25 mouse cellular contexts compared by ENCODE assay signal in the genomic region with DNA sequence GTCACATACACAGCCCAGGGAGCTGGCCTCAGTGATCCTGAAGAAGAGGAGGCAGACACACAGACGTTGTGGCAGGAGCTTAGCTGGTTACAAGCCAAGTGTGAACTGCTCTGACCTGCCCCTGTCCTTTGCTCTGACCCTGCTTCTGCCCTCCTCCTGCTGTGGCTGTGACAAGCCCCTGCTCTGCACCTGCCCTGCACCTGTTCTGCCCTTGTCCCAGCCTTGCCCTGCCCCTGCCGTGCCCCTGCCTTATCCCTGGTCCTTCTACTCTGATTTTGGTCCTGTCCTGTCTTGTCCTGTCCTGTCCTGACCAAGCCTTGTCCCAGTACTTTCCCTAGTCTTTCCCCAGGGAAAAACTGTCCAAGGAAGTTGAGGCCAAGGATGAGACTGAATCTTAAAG. TPM values are rescaled to one million over a fixed set of nuclear protein-coding genes. Genes with fewer than 3 reads are reported as not detected.
DNase-seq lines count a peak whose midpoint lies in the region; ATAC-seq and TF ChIP-seq lines count a peak whose summit lies in the region.
"Had no signal": no experiment of that assay in that cellular context is flagged by ENCODE, and none has a peak within 500 bp of the region (broad histone marks: within the 10 kb centered on the region; RNA-seq: fewer than 3 reads in every experiment).

No protein-coding gene starts in this region.

- H3K27me3 ChIP-seq in liver, embryonic 12.5 days (replicated peaks), result peaks cover 62% of the 10 kb centered on the region
- H3K27me3 ChIP-seq in liver, embryonic 11.5 days (replicated peaks; ENCODE audit: control insufficient read depth, insufficient read depth, low read length), result 0 out of 2 replicates have a peak, but pooled peaks cover 2% of the 10 kb centered on the region
- H3K27me3 ChIP-seq in liver, embryonic 14.5 days (ENCODE audit: control insufficient read depth, insufficient read depth, low read length), result no peaks in the 10 kb centered on the region
- 0 out of 2 replicates have a peak, but pooled peaks cover 6% of the 10 kb centered on the region for H3K27me3 ChIP-seq in liver, postnatal 0 days (ENCODE audit: insufficient read depth, low read length)
- 0 out of 2 replicates have a peak, but pooled peaks cover 13% of the 10 kb centered on the region for H3K27me3 ChIP-seq in neural tube, embryonic 12.5 days (replicated peaks)
- H3K27me3 ChIP-seq in neural tube, embryonic 15.5 days (replicated peaks), result no peaks in the 10 kb centered on the region
- H3K27me3 ChIP-seq in myocyte (ENCODE audit: control insufficient read depth, insufficient read depth, insufficient read length), result peaks cover 4% of the 10 kb centered on the region
- H3K27me3 ChIP-seq: embryonic facial prominence, embryonic 12.5 days; forebrain, embryonic 15.5 days had no signal

- H3K27ac ChIP-seq in liver, embryonic 12.5 days, result no peak overlapping the region
- no peak overlapping the region for H3K27ac ChIP-seq in liver, embryonic 11.5 days (ENCODE audit: low read depth, low read length)
- no peak overlapping the region for H3K27ac ChIP-seq in liver, embryonic 14.5 days
- no peak overlapping the region for H3K27ac ChIP-seq in liver, postnatal 0 days (ENCODE audit: low read depth)
- H3K27ac ChIP-seq in neural tube, embryonic 12.5 days, result no peak overlapping the region
- H3K27ac ChIP-seq in neural tube, embryonic 15.5 days (replicated peaks), result no peak overlapping the region
- H3K27ac ChIP-seq: embryonic facial prominence, embryonic 10.5 days; embryonic facial prominence, embryonic 12.5 days; forebrain, embryonic 13.5 days; forebrain, embryonic 15.5 days had no signal

- H3K9me3 ChIP-seq in liver, embryonic 12.5 days (replicated peaks), result no peaks in the 10 kb centered on the region
- no peaks in the 10 kb centered on the region for H3K9me3 ChIP-seq in liver, embryonic 11.5 days (ENCODE audit: control insufficient read depth, low read length)
- no peaks in the 10 kb centered on the region for H3K9me3 ChIP-seq in liver, embryonic 14.5 days (ENCODE audit: control insufficient read depth, low read length)
- H3K9me3 ChIP-seq in liver, postnatal 0 days (ENCODE audit: low read length), result no peaks in the 10 kb centered on the region
- no peaks in the 10 kb centered on the region for H3K9me3 ChIP-seq in neural tube, embryonic 12.5 days
- H3K9me3 ChIP-seq in neural tube, embryonic 15.5 days (replicated peaks), result no peaks in the 10 kb centered on the region
- H3K9me3 ChIP-seq: embryonic facial prominence, embryonic 10.5 days; embryonic facial prominence, embryonic 12.5 days; forebrain, embryonic 13.5 days; forebrain, embryonic 15.5 days; G1E had no signal

- peaks cover 25% of the 10 kb centered on the region for H3K4me1 ChIP-seq in liver, embryonic 12.5 days
- H3K4me1 ChIP-seq in liver, embryonic 11.5 days (replicated peaks; ENCODE audit: control insufficient read depth, insufficient read depth, low read length), result peaks cover 15% of the 10 kb centered on the region
- H3K4me1 ChIP-seq in liver, embryonic 14.5 days (replicated peaks; ENCODE audit: control insufficient read depth in 2 of 2, insufficient read depth in 2 of 2, low read length in 1 of 2), result peaks cover 5 to 14% of the 10 kb centered on the region in 2 experiments
- H3K4me1 ChIP-seq in liver, postnatal 0 days (ENCODE audit: insufficient read depth), result peaks cover 7% of the 10 kb centered on the region
- H3K4me1 ChIP-seq in neural tube, embryonic 12.5 days, result no peaks in the 10 kb centered on the region
- H3K4me1 ChIP-seq in neural tube, embryonic 15.5 days, result peaks cover 6% of the 10 kb centered on the region; the same call in 1 of the 2 replicates
- H3K4me1 ChIP-seq: embryonic facial prominence, embryonic 12.5 days had no signal

- no peak for ATAC-seq in liver, embryonic 12.5 days
- no peak for ATAC-seq in liver, embryonic 11.5 days (replicated peaks; ENCODE audit: low FRiP score)
- no peak for ATAC-seq in liver, embryonic 14.5 days (ENCODE audit: insufficient read depth)
- ATAC-seq in liver, postnatal 0 days, result no peak
- ATAC-seq in neural tube, embryonic 12.5 days (ENCODE audit: low FRiP score, low read depth), result 0 out of 2 replicates have a peak, but pooled peaks have one; percentile 23
- no peak for ATAC-seq in neural tube, embryonic 15.5 days (ENCODE audit: low FRiP score)
- ATAC-seq: CD4-positive, CD25-positive, alpha-beta regulatory T cell, adult 4 months had no signal

- WGBS in liver, embryonic 12.5 days (ENCODE audit: insufficient replicate concordance), result 41% methylated on average over 2 of the region's 2 CpGs
- 55% methylated on average over 2 of the region's 2 CpGs for WGBS in liver, embryonic 11.5 days
- 45% methylated on average over 2 of the region's 2 CpGs for WGBS in liver, embryonic 14.5 days (ENCODE audit: insufficient replicate concordance)
- 49% methylated on average over 2 of the region's 2 CpGs for WGBS in liver, postnatal 0 days (ENCODE audit: insufficient replicate concordance)
- 76% methylated on average over 2 of the region's 2 CpGs for WGBS in neural tube, embryonic 12.5 days
- 65% methylated on average over 2 of the region's 2 CpGs for WGBS in neural tube, embryonic 15.5 days

- H3K36me3 ChIP-seq in liver, embryonic 12.5 days, result no peaks in the 10 kb centered on the region
- H3K36me3 ChIP-seq in liver, embryonic 11.5 days (ENCODE audit: control insufficient read depth, insufficient read depth, low read length), result no peaks in the 10 kb centered on the region
- H3K36me3 ChIP-seq in liver, embryonic 14.5 days (replicated peaks; ENCODE audit: control insufficient read depth, insufficient read depth, low read depth), result no peaks in the 10 kb centered on the region
- no peaks in the 10 kb centered on the region for H3K36me3 ChIP-seq in liver, postnatal 0 days (replicated peaks; ENCODE audit: insufficient read depth, low read length)
- H3K36me3 ChIP-seq in neural tube, embryonic 12.5 days, result no peaks in the 10 kb centered on the region
- no peaks in the 10 kb centered on the region for H3K36me3 ChIP-seq in neural tube, embryonic 15.5 days
- no peaks in the 10 kb centered on the region for H3K36me3 ChIP-seq in myocyte (ENCODE audit: control insufficient read depth, insufficient read depth)
- H3K36me3 ChIP-seq: embryonic facial prominence, embryonic 10.5 days; embryonic facial prominence, embryonic 12.5 days; forebrain, embryonic 15.5 days; G1E had no signal

- H3ac ChIP-seq in myocyte (ENCODE audit: control insufficient read depth, insufficient read length), result no peak overlapping the region

- no peak for TF ChIP-seq POLR2A in myocyte (IDR thresholded peaks at IDR 0.05; ENCODE audit: insufficient read length, low read depth)

- no peak for TF ChIP-seq CTCF in liver, embryonic 14.5 days (IDR thresholded peaks at IDR 0.05; ENCODE audit: low read depth)
- no peak for TF ChIP-seq CTCF in liver, postnatal 0 days (IDR thresholded peaks at IDR 0.05; ENCODE audit: low read depth)

- H3K9ac ChIP-seq in liver, embryonic 12.5 days, result no peak overlapping the region
- no peak overlapping the region for H3K9ac ChIP-seq in liver, embryonic 11.5 days (ENCODE audit: low read depth, low read length)
- H3K9ac ChIP-seq in liver, embryonic 14.5 days (replicated peaks), result no peak overlapping the region
- H3K9ac ChIP-seq in liver, postnatal 0 days (replicated peaks), result no peak overlapping the region
- no peak overlapping the region for H3K9ac ChIP-seq in neural tube, embryonic 12.5 days
- H3K9ac ChIP-seq in neural tube, embryonic 15.5 days (replicated peaks), result no peak overlapping the region
- H3K9ac ChIP-seq: embryonic facial prominence, embryonic 12.5 days; forebrain, embryonic 13.5 days; forebrain, embryonic 15.5 days had no signal

- 0 out of 2 replicates have a peak overlapping the region, but pooled peaks have one; percentile 25 for H3K4me3 ChIP-seq in liver, embryonic 12.5 days
- no peak overlapping the region for H3K4me3 ChIP-seq in liver, embryonic 11.5 days (ENCODE audit: low read depth, low read length)
- H3K4me3 ChIP-seq in liver, embryonic 14.5 days (ENCODE audit: insufficient read depth in 1 of 2, low read depth in 2 of 2, low read length in 2 of 2), result no peak overlapping the region
- H3K4me3 ChIP-seq in liver, postnatal 0 days (ENCODE audit: low read depth, low read length), result no peak overlapping the region
- H3K4me3 ChIP-seq in neural tube, embryonic 12.5 days, result no peak overlapping the region
- no peak overlapping the region for H3K4me3 ChIP-seq in neural tube, embryonic 15.5 days (replicated peaks)
- no peak overlapping the region for H3K4me3 ChIP-seq in myocyte
- H3K4me3 ChIP-seq: embryonic facial prominence, embryonic 10.5 days; embryonic facial prominence, embryonic 12.5 days; forebrain, embryonic 13.5 days; forebrain, embryonic 15.5 days had no signal

- no peak for TF ChIP-seq EP300 in liver, embryonic 14.5 days (IDR thresholded peaks at IDR 0.05; ENCODE audit: low read depth)
- no peak for TF ChIP-seq EP300 in liver, postnatal 0 days (IDR thresholded peaks at IDR 0.05; ENCODE audit: low read depth)

- no peaks in the 10 kb centered on the region for H3K79me2 ChIP-seq in myocyte (ENCODE audit: control insufficient read depth, insufficient read depth)

- H3K4me2 ChIP-seq in liver, embryonic 12.5 days, result peak overlapping the region; percentile 65
- H3K4me2 ChIP-seq in liver, embryonic 11.5 days, result no peak overlapping the region
- peak overlapping the region; percentile 40; the same call in 1 of the 2 replicates for H3K4me2 ChIP-seq in liver, embryonic 14.5 days (ENCODE audit: low read depth)
- H3K4me2 ChIP-seq in liver, postnatal 0 days (ENCODE audit: low read depth, low read length), result no peak overlapping the region
- H3K4me2 ChIP-seq in neural tube, embryonic 12.5 days (replicated peaks), result no peak overlapping the region
- no peak overlapping the region for H3K4me2 ChIP-seq in neural tube, embryonic 15.5 days
- H3K4me2 ChIP-seq in myocyte (ENCODE audit: low read depth), result no peak overlapping the region

- DNase-seq in liver, embryonic 11.5 days (ENCODE audit: low spot score), result no peak
- DNase-seq in liver, embryonic 14.5 days (ENCODE audit: low read depth in 3 of 3, low spot score in 3 of 3), result no peak
- no peak for DNase-seq in liver, postnatal 0 days
- no peak for DNase-seq in embryo, embryonic 10 days (ENCODE audit: low spot score)
- DNase-seq: adrenal gland, adult 2 months; adrenal gland, postnatal 10 days; adrenal gland, postnatal 25 days; B cell, adult 2 months; cerebellum, adult 11 months; cerebellum, adult 18-20 months; cerebellum, adult 8-10 months; cerebellum, adult 9-11 months; cerebellum, postnatal 14 days; cerebellum, postnatal 36 days had no signal

RNA-seq across cellular contexts. Expression of a gene that starts 13.0 kb away (rescaled TPM):
- 1.1 and 1.2 TPM in 2 replicates for polyA plus RNA-seq in liver, embryonic 12.5 days (2016; fragmentation: Nextera tagmentation; extraction: Ambion mirVana)
- 1.2 and 2.8 TPM in 2 replicates for polyA plus RNA-seq in liver, embryonic 11.5 days (2014; fragmentation: Nextera tagmentation; extraction: Ambion mirVana)
- 3.6 TPM in 2 replicates for polyA plus RNA-seq in liver, embryonic 14.5 days (2012; rRNA removed)
- 2.1 and 2.5 TPM in 2 replicates for polyA plus RNA-seq in liver, embryonic 14.5 days (2014; fragmentation: Nextera tagmentation; extraction: Ambion mirVana)
- 5.7 and 5.9 TPM in 2 replicates for polyA plus RNA-seq in liver, postnatal 0 days (2015; fragmentation: Nextera tagmentation; extraction: Ambion mirVana)
- polyA plus RNA-seq in neural tube, embryonic 12.5 days (2016; fragmentation: Nextera tagmentation; extraction: Ambion mirVana), result 2.0 and 2.7 TPM in 2 replicates
- 2.1 and 3.3 TPM in 2 replicates for polyA plus RNA-seq in neural tube, embryonic 15.5 days (2015; fragmentation: Nextera tagmentation; extraction: Ambion mirVana)
- polyA plus RNA-seq in myocyte (2012; fragmentation: generic; extraction: Trizol), result 27.8 TPM
- polyA plus RNA-seq: G1E had no signal

RNA-seq across cellular contexts. Expression of a gene that starts 19.7 kb away (rescaled TPM):
- polyA plus RNA-seq in liver, embryonic 12.5 days (2016; fragmentation: Nextera tagmentation; extraction: Ambion mirVana), result 24.2 and 26.2 TPM in 2 replicates
- 15.9 and 20.2 TPM in 2 replicates for polyA plus RNA-seq in liver, embryonic 11.5 days (2014; fragmentation: Nextera tagmentation; extraction: Ambion mirVana)
- polyA plus RNA-seq in liver, embryonic 14.5 days (2012; rRNA removed), result 12.0 and 13.3 TPM in 2 replicates
- polyA plus RNA-seq in liver, embryonic 14.5 days (2014; fragmentation: Nextera tagmentation; extraction: Ambion mirVana), result 20.0 and 24.9 TPM in 2 replicates
- polyA plus RNA-seq in liver, postnatal 0 days (2015; fragmentation: Nextera tagmentation; extraction: Ambion mirVana), result 8.2 and 9.2 TPM in 2 replicates
- 20.2 and 20.6 TPM in 2 replicates for polyA plus RNA-seq in neural tube, embryonic 12.5 days (2016; fragmentation: Nextera tagmentation; extraction: Ambion mirVana)
- 20.3 and 23.1 TPM in 2 replicates for polyA plus RNA-seq in neural tube, embryonic 15.5 days (2015; fragmentation: Nextera tagmentation; extraction: Ambion mirVana)
- polyA plus RNA-seq in myocyte (2012; fragmentation: generic; extraction: Trizol), result 23.3 TPM

RNA-seq across cellular contexts. Expression of a gene that starts 38.8 kb away (rescaled TPM):
- 0.18 and 0.24 TPM in 2 replicates for polyA plus RNA-seq in liver, embryonic 12.5 days (2016; fragmentation: Nextera tagmentation; extraction: Ambion mirVana)
- 0.25 and 0.80 TPM in 2 replicates for polyA plus RNA-seq in liver, embryonic 11.5 days (2014; fragmentation: Nextera tagmentation; extraction: Ambion mirVana)
- polyA plus RNA-seq in liver, embryonic 14.5 days (2012; rRNA removed), result 0.10 and 0.15 TPM in 2 replicates
- polyA plus RNA-seq in liver, embryonic 14.5 days (2014; fragmentation: Nextera tagmentation; extraction: Ambion mirVana), result 0.10 TPM in 1 of 2 replicates, not detected in the other
- 0.14 TPM in 1 of 2 replicates, not detected in the other for polyA plus RNA-seq in liver, postnatal 0 days (2015; fragmentation: Nextera tagmentation; extraction: Ambion mirVana)
- 0.79 and 1.1 TPM in 2 replicates for polyA plus RNA-seq in neural tube, embryonic 12.5 days (2016; fragmentation: Nextera tagmentation; extraction: Ambion mirVana)
- polyA plus RNA-seq in neural tube, embryonic 15.5 days (2015; fragmentation: Nextera tagmentation; extraction: Ambion mirVana), result 0.36 and 1.1 TPM in 2 replicates
- polyA plus RNA-seq in myocyte (2012; fragmentation: generic; extraction: Trizol), result 0.60 TPM

RNA-seq across cellular contexts. Expression of a gene that starts 56.9 kb away (rescaled TPM):
- polyA plus RNA-seq in liver, embryonic 12.5 days (2016; fragmentation: Nextera tagmentation; extraction: Ambion mirVana), result 69.1 and 72.6 TPM in 2 replicates
- 94.0 and 97.0 TPM in 2 replicates for polyA plus RNA-seq in liver, embryonic 11.5 days (2014; fragmentation: Nextera tagmentation; extraction: Ambion mirVana)
- polyA plus RNA-seq in liver, embryonic 14.5 days (2012; rRNA removed), result 17.4 and 25.0 TPM in 2 replicates
- polyA plus RNA-seq in liver, embryonic 14.5 days (2014; fragmentation: Nextera tagmentation; extraction: Ambion mirVana), result 38.3 and 44.1 TPM in 2 replicates
- 58.1 and 59.1 TPM in 2 replicates for polyA plus RNA-seq in liver, postnatal 0 days (2015; fragmentation: Nextera tagmentation; extraction: Ambion mirVana)
- 104 and 126 TPM in 2 replicates for polyA plus RNA-seq in neural tube, embryonic 12.5 days (2016; fragmentation: Nextera tagmentation; extraction: Ambion mirVana)
- 176 and 181 TPM in 2 replicates for polyA plus RNA-seq in neural tube, embryonic 15.5 days (2015; fragmentation: Nextera tagmentation; extraction: Ambion mirVana)
- 85.0 TPM for polyA plus RNA-seq in myocyte (2012; fragmentation: generic; extraction: Trizol)

RNA-seq across cellular contexts. Expression of a gene that starts 58.0 kb away (rescaled TPM):
- polyA plus RNA-seq in liver, embryonic 12.5 days (2016; fragmentation: Nextera tagmentation; extraction: Ambion mirVana), result not detected in 2 replicates
- polyA plus RNA-seq in liver, embryonic 11.5 days (2014; fragmentation: Nextera tagmentation; extraction: Ambion mirVana), result not detected in 2 replicates
- polyA plus RNA-seq in liver, embryonic 14.5 days (2012; rRNA removed), result 0.09 TPM in 1 of 2 replicates, not detected in the other
- not detected in 2 replicates for polyA plus RNA-seq in liver, embryonic 14.5 days (2014; fragmentation: Nextera tagmentation; extraction: Ambion mirVana)
- not detected in 2 replicates for polyA plus RNA-seq in liver, postnatal 0 days (2015; fragmentation: Nextera tagmentation; extraction: Ambion mirVana)
- 21.3 and 23.2 TPM in 2 replicates for polyA plus RNA-seq in neural tube, embryonic 12.5 days (2016; fragmentation: Nextera tagmentation; extraction: Ambion mirVana)
- 4.9 and 6.9 TPM in 2 replicates for polyA plus RNA-seq in neural tube, embryonic 15.5 days (2015; fragmentation: Nextera tagmentation; extraction: Ambion mirVana)
- polyA plus RNA-seq in myocyte (2012; fragmentation: generic; extraction: Trizol), result not detected
- polyA plus RNA-seq: CD4-positive, CD25-positive, alpha-beta regulatory T cell, adult 4 months; embryonic facial prominence, embryonic 14.5 days; G1E had no signal

Comparison
In these comparisons a context has a peak if more than half of its experiments do, and no peak if none do; other contexts are left out.
1. H3K4me2 ChIP-seq: peak in liver, embryonic 12.5 days (single experiment) and liver, embryonic 14.5 days (single experiment); none in liver, embryonic 11.5 days (single experiment), liver, postnatal 0 days (single experiment), neural tube, embryonic 12.5 days (single experiment), neural tube, embryonic 15.5 days (single experiment) and myocyte (single experiment).